Mouse (Mus musculus) left cerebral cortex, postnatal 4 days (tissue): ENCODE results near the gene Kcnh2. TPM values are rescaled to one million over a fixed set of nuclear protein-coding genes. Genes with fewer than 3 reads are reported as not detected.

Experiments
- DNase-seq: peaks from one replicate; pipeline ENCODE4 v3.0.0-alpha.2; 2022
- intact Hi-C: fragments of 180-260 bp; cut with DNase I; formaldehyde crosslinking; loops from one replicate; pipeline ENCODE4 v1.15.1; 2025
- total RNA-seq, 2 experiments: library from RNA; stranded (reverse); gene quantifications; 2 replicates each; pipeline ENCODE4 v1.2.3; 2021

Gene Kcnh2
- total RNA-seq, 2 experiments from 2014 or later, result 16.4 to 21.2 TPM

DNA sequence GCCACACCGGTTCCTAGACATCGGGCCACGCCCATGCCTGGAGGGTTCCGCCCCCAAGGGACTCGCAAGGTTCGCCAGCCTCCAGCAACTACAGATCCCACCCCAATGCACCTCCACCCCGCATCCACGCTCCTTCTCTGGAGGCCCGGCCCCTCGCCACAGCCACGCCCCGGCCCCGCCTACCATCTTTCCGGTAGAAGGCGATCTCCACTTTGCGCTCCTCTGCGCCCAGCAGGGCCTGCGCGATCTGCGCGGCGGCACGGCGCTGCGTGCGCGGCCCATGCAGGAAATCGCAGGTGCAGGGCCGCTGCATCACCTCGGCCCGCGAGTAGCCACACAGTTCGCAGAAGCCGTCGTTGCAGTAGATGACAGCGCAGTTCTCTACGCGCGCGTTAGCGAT, 3.3 kb downstream of the Kcnh2 start:
- intact Hi-C loops, result no loop called here
- peak; percentile 59 for DNase-seq

- intact Hi-C loops, result no loop called here
- DNase-seq, result no peak
Measured at GRCm38 (mm10) chr5:24347186-24347875, 4.1 kb downstream of the Kcnh2 start.

DNA sequence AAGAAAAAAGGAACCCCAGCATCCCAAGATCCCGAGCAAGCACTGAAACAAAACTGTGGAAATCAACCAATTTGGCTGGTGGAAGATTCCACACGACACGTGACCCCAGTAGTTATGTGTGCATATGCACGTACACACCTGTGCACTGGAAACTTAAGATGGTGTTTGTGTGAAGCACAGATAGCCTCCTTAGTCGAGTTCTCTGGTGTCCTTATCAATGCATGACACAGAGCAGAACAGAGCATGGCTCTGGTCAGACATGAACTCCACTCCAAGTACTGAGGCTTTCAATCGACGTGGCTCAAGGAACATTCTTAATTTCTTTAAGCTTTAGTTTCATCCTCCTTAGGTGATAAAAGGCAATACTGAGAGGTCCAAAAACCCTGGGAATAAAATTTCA, 5.1 kb downstream of the Kcnh2 start:
- intact Hi-C loops, result no loop called here
- no peak for DNase-seq

DNA sequence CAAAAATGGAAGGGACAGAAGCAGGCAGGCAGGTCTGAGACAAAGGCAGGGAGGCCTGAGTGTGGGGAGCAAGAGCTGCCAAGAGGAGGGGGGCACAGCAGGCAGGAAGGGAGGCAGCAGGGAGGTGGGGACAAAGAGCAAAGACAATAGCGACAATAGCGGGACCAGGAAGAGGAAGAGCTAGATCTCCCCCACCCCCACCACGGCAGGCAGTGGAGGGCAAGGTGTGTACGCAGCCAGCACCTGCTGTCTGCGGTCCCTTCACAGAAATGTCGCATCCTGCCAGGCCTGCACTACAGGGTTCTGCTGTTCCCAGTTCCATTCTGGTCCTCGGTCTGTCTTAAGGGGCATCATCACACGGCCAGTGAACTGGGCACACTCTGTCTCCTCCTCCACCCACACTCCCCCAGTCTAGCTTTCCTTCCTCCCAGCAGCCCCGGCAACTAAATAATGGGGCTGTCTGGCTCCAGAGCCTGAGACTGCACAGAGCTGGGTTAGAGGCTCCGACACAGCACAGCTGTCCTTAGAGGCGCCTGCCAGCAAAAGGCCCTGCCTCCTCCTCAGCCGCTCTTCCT, 6.8 kb downstream of the Kcnh2 start:
- intact Hi-C loops, result no loop called here
- DNase-seq, result peak; percentile 57

DNA sequence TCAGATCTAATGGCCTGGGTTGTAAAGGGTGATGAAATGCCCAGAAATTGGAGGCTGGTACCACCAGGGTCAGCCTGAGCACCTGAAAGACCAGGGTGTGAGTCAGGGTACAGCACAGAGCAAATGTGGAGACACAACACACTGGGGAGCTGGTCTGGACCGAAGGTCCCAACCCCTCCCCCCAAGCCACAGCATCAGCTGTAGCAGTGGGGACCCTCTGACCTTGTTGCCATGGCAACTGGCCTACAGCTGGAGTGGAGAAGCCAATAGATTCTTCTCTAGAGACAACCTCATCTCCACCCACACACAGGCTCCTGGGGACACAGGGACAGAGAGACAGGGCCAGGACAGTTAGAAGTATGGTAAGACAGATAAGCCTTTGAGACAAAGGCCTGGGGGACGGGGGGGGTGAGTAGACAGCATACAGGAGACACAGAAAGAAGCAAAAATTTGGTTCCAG, 7.4 kb downstream of the Kcnh2 start:
- DNase-seq, result peak; percentile 48
- intact Hi-C loops, result no loop called here

- intact Hi-C loops, result no loop called here
- no peak for DNase-seq
Measured at GRCm38 (mm10) chr5:24343379-24343778, 8.0 kb downstream of the Kcnh2 start.

DNA sequence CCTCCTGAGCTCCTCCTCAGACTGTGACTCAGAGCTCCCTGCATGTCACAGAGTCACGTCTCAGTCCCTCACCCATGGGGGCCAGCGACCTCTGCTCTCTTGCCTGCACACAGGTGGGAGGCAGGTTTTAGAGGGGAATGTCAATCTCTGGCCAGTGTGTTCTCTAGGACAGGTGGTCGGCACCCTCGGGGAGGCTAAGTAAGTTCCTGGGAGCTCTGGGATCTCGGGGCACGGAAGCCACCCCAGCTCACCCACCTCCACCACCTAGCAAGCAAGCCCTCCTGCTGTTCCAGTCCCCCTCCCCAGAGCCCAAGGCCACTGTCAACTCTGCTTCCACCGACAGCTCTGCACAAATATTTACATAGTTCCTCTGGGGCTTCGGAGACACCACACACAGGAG, 8.4 kb downstream of the Kcnh2 start:
- no peak for DNase-seq
- intact Hi-C loops, result no loop called here

DNA sequence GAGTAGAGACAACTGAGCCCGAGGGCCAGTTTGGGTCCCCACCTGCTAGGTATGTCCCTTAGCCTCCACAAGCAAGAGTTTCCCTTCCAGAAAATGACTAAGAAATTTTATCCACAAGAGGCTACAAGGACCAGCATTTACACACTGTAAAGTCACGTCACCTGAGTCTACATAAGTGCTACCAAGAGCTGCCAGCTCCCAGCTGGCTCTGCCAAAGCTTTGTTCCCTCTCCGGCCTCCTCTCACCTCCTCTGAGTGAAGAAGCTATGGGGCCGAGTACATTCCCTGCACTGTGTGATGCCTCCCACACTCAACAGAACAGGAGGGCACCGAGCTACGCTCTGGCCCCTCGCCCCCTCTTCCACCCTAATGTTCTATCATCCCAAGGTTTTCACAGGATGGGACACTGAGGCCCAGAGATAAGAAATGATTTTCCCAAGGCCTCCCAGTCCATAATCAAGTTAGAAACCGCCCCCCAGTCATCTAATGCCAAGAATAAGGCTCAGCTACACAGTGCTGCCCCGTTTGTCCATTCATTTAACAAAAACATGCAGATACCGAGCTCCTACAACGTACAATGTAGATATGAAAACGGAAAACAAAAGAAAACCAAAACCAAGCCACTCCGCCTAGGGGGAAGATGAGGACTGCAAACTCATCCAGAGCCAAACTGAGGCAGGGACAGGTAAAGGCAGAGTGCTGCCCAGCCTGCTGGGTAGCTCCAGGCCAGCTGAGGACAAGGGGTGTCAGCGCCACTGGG, 9.0 kb downstream of the Kcnh2 start:
- no peak for DNase-seq
- intact Hi-C loops, result no loop called here

DNA sequence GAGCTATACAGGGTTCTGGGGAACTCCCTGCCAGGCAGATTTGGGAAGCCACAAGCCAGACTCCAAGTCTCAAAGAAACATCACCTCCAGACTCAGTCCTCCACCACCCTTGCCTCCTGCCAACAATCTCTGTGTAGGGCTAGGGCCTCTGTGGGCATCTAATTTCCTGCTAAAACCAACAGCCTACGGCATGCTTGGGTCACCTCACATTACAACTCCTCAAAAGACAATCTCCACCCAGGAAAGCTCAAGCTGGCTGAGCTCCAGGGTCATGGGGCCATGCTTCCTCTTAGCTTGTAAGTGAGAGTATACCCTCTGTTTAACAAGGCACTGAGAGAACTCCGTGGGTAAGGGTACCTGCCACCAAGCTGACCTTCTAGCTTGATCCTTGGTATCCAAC, 13.6 kb downstream of the Kcnh2 start:
- intact Hi-C loops, result no loop called here
- DNase-seq, result no peak

DNA sequence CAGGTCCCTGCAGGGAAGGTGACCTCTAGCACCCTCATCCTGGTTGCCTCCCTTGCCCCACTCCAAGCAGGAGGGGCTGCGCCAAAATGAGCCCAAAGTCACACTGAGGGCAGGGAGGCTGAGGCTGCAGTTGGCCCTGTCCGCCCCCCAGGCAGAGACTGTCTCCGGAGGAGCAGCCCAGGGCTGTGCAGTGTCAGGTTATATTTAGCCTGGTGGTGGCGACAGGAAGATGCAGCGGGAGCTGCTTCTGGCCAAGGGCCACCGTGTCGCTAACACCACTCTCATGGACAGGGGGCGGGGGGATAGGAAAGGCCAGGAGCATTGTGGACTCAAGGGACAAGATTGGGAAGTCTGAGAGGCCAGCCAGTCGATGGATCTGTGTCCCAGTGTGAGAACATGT, 14.0 kb downstream of the Kcnh2 start:
- intact Hi-C loops, result no loop called here
- peak; percentile 35 for DNase-seq

- intact Hi-C loops, result no loop called here
- DNase-seq, result peak; percentile 68
Measured at GRCm38 (mm10) chr5:24335888-24336511, 15.4 kb downstream of the Kcnh2 start.

DNA sequence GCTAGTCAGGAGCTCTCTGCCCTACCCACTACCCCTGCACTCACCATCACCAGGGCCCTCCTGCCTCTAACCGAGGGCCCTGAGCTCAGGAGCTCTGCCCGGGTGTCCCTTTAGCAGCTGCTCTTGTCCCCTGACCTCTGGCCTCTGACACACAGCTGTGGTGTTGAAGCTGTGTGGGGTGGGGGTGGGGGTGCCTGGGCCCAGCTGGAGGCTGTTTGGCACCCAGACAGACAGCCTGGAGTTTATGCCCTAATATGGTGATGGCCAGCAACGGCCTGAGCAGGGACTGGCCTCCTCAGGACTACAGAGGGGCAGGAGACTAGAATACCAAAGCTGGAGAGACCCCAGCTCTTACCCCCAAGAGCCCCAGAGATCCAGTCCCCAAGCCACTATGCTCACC, 16.7 kb downstream of the Kcnh2 start:
- intact Hi-C loops, result no loop called here
- no peak for DNase-seq

- DNase-seq, result no peak
- intact Hi-C loops, result no loop called here
Measured at GRCm38 (mm10) chr5:24332401-24332800, 19.0 kb downstream of the Kcnh2 start.

GRCm38 (mm10) chr5:24329965-24330298, 21.5 kb downstream of the Kcnh2 start:
- no peak for DNase-seq
- intact Hi-C loops, result no loop called here

DNA sequence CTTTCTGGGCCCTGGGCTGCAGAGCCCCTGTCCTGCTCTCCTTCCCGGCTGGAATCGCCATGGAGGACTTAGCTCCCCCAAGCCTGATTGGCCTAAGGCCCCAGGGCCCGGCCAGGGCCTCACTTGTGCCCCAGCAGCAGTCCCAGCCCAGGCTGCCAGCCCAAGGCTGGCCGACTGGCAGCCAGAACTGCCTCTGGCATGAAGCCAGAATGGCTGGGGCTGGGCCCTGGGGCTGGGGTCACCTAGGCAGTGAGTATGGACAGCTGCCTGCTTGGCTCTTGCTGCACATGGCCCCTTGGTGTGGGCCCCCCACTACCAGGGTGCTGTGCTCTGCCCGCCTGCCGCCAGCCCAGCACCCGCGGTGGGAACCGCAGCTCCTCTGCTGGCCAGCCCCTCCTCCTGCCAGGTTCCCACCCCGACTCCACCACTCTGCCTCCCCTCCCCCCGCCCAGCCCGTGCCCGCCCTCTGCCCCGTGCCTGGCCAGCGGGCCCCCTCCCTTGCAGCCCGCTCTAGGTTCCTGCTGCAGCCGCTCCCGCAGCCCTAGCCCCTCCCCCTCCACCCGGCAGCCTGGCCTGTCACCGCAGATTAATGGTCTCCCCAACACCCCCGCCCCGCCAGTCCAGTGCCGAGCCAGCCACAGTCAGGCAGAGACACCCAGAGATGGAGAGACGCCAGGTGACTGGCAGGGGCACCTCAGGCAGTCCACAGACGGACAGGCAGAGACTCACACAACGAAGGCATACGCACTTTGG, 22.0 kb downstream of the Kcnh2 start:
- DNase-seq, result peak; percentile 94
- intact Hi-C loops, result no loop called here

DNA sequence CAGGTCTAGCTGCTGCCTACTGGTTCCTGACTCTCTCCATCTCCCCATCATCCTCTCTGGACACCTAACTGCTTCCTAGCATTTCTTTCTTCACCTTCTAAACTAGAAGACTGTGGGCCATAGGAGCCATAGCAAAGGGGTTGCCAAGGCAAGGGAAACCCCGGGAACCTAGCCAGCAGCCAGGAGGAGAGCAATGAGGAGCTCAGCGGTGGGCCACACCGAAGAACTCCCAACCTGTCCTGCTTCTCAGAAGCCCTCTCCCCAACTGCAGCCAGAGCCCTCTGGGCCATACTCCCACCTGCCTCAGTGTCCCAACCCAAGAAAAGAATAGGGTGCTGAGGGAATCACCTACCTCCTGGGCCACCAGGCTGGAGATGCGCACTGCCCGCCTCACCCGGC, 22.6 kb downstream of the Kcnh2 start:
- peak; percentile 81 for DNase-seq
- intact Hi-C loops, result no loop called here

GRCm38 (mm10) chr5:24326842-24327417, 24.5 kb downstream of the Kcnh2 start:
- no peak for DNase-seq
- intact Hi-C loops, result no loop called here

DNA sequence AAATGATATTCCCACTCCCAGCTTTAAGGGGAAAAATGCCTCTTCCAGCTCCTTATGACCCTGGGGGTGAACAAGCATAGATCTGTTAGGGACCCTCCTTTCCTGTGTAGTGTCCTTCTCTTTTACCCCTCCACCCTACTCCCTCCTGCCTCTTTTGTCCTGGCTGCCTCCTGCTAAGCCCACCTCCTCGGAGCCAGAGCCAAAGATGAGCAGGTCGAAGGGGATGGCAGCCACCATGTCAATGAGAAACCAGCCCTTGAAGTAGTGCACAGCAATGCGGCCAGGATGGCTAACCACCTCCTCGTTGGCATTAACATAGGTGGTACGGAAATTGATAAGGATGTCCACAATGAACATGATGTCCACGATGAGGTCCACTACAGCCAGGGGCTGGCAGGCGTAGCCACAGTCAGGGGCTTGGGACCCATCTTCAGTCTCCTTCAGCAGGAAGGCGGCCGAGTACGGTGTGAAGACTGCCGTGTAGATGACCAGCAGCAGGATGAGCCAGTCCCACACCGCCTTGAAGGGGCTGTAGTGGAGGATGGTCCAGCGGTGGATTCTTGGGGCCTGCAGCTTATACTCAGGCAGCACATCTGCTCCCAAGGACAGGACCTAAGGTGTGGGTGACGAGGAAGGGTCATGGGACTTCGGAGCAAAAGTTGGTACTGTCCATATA, 25.1 kb downstream of the Kcnh2 start:
- intact Hi-C loops, result no loop called here
- no peak for DNase-seq

- intact Hi-C loops, result no loop called here
- no peak for DNase-seq
Measured at GRCm38 (mm10) chr5:24325251-24325650, 26.2 kb downstream of the Kcnh2 start.
